Mouse (Mus musculus) lung, embryonic 14.5 days (tissue): ENCODE measurements around the gene Smim12. TPM values are rescaled to one million over a fixed set of nuclear protein-coding genes. Genes with fewer than 3 reads are reported as not detected.

Experiments
- ATAC-seq: fragments of 200-750 bp; cut with Nextera tagmentation; 2 replicates; pipeline ENCODE4 v1.8.0; 2017; ENCODE audit warnings: mild to moderate bottlenecking, moderate TSS enrichment, moderate library complexity; ENCODE audit not compliant: insufficient read depth
- DNase-seq: peaks from one replicate; pipeline ENCODE4 v3.0.0-alpha.2; 2015
- H3K27ac ChIP-seq: fragments of 300-500 bp; sonication (generic); 2 replicates; pipeline ENCODE4 v1.5.1; 2014; ENCODE audit warnings: low read depth, mild to moderate bottlenecking, moderate library complexity
- H3K27me3 ChIP-seq: fragments of 300-500 bp; sonication (generic); 2 replicates; pipeline ENCODE4 v1.6.1; 2014; ENCODE audit warnings: low read length, control low read depth; ENCODE audit not compliant: insufficient read depth
- H3K36me3 ChIP-seq: fragments of 300-500 bp; sonication (generic); 2 replicates; pipeline ENCODE4 v1.6.1; 2014; ENCODE audit warnings: control low read depth; ENCODE audit not compliant: insufficient read depth
- H3K4me1 ChIP-seq: fragments of 300-500 bp; sonication (generic); 2 replicates; pipeline ENCODE4 v1.6.1; 2014; ENCODE audit warnings: antibody characterized with exemption, control low read depth; ENCODE audit not compliant: insufficient read depth
- H3K4me2 ChIP-seq: fragments of 300-500 bp; sonication (generic); 2 replicates; pipeline ENCODE4 v1.6.1; 2014; ENCODE audit warnings: mild to moderate bottlenecking
- H3K4me3 ChIP-seq: fragments of 300-500 bp; sonication (generic); 2 replicates; pipeline ENCODE4 v1.5.1; 2014; ENCODE audit warnings: low read depth, low read length
- H3K9ac ChIP-seq: fragments of 300-500 bp; sonication (generic); 2 replicates; pipeline ENCODE4 v1.6.1; 2014
- H3K9me3 ChIP-seq: fragments of 300-500 bp; sonication (generic); 2 replicates; pipeline ENCODE4 v1.6.1; 2016; ENCODE audit warnings: low read depth, low read length, control low read depth
- CTCF ChIP-seq: IDR thresholded peaks from 2 replicates; pipeline ENCODE4 v1.5.1; 2016; ENCODE audit warnings: antibody characterized with exemption, low read depth
- WGBS: fragments of 180-500 bp; shearing (Covaris S2); extraction: QIAGEN DNeasy Blood & Tissue Kit; methylation state at CpG from one replicate; pipeline ENCODE4 v1.1.7; 2014; 5-methylcytosine and 5-hydroxymethylcytosine counted together
- polyA plus RNA-seq: library from polyadenylated mRNA; unstranded; fragments of >200 nt; fragmentation: Nextera tagmentation; extraction: Ambion mirVana; gene quantifications from 2 replicates; pipeline ENCODE4 v1.2.1, GENCODE M21; 2014

Smim12 gene
- polyA plus RNA-seq, 1 experiment from 2014 or later, result 63.0 TPM

GRCm38 (mm10) chr4:127211318-127211717 is 32.3 kb upstream of the Smim12 start:
- H3K4me2 ChIP-seq, result no peak overlapping the region
- peaks cover 19% of the 10 kb centered on the region for H3K27me3 ChIP-seq
- H3K9ac ChIP-seq, result no peak overlapping the region
- 75% methylated on average over 9 of the region's 9 CpGs for WGBS
- TF ChIP-seq CTCF, result no peak
- H3K9me3 ChIP-seq, result no peaks in the 10 kb centered on the region
- ATAC-seq (no peak), DNase-seq (no peak)
- H3K4me3 ChIP-seq, result no peak overlapping the region
- no peak overlapping the region for H3K27ac ChIP-seq
- no peaks in the 10 kb centered on the region for H3K36me3 ChIP-seq
- no peaks in the 10 kb centered on the region for H3K4me1 ChIP-seq

- Histone ChIP-seq H3K4me2 (no peak overlapping the region), H3K36me3 (no peaks in the 10 kb centered on the region), H3K9ac (no peak overlapping the region), H3K27ac (no peak overlapping the region), H3K9me3 (no peaks in the 10 kb centered on the region), H3K4me3 (no peak overlapping the region), H3K27me3 (peaks cover 32% of the 10 kb centered on the region), H3K4me1 (no peaks in the 10 kb centered on the region)
- ATAC-seq (no peak), DNase-seq (no peak)
- TF ChIP-seq CTCF, result no peak
- WGBS, result 12% methylated on average over 28 of the region's 28 CpGs
Observed at GRCm38 (mm10) chr4:127214510-127214909, 29.1 kb upstream of the Smim12 start.

- ATAC-seq (no peak), DNase-seq (no peak)
- Histone ChIP-seq H3K4me3 (no peak overlapping the region), H3K9me3 (no peaks in the 10 kb centered on the region), H3K36me3 (no peaks in the 10 kb centered on the region), H3K27ac (no peak overlapping the region), H3K4me1 (no peaks in the 10 kb centered on the region), H3K4me2 (no peak overlapping the region), H3K27me3 (peaks cover 32% of the 10 kb centered on the region), H3K9ac (no peak overlapping the region)
- peak; percentile 29; the same call in 1 of the 2 replicates for TF ChIP-seq CTCF
- WGBS, result 40% methylated on average over 11 of the region's 11 CpGs
Observed at GRCm38 (mm10) chr4:127215103-127215502, 28.5 kb upstream of the Smim12 start.

- 34% methylated on average over 6 of the region's 9 CpGs for WGBS
- H3K9ac ChIP-seq, result no peak overlapping the region
Observed at GRCm38 (mm10) chr4:127215799-127216198, 27.8 kb upstream of the Smim12 start.

GRCm38 (mm10) chr4:127216251-127216651 is 27.3 kb upstream of the Smim12 start:
- Histone ChIP-seq H3K9me3 (no peaks in the 10 kb centered on the region), H3K36me3 (no peaks in the 10 kb centered on the region), H3K4me3 (no peak overlapping the region), H3K27me3 (peaks cover 32% of the 10 kb centered on the region), H3K9ac (no peak overlapping the region), H3K27ac (no peak overlapping the region), H3K4me2 (no peak overlapping the region), H3K4me1 (no peaks in the 10 kb centered on the region)
- DNase-seq, result no peak
- WGBS, result 74% methylated on average over 4 of the region's 4 CpGs
- TF ChIP-seq CTCF, result no peak
- ATAC-seq, result no peak

More at GRCm38 (mm10) chr4:127215799-127216198, 27.8 kb upstream of the Smim12 start:
- ATAC-seq, result no peak
- peaks cover 32% of the 10 kb centered on the region for H3K27me3 ChIP-seq
- H3K4me2 ChIP-seq, result no peak overlapping the region
- no peak for DNase-seq
- no peak overlapping the region for H3K4me3 ChIP-seq
- H3K4me1 ChIP-seq, result no peaks in the 10 kb centered on the region
- no peaks in the 10 kb centered on the region for H3K9me3 ChIP-seq
- TF ChIP-seq CTCF, result no peak
- H3K27ac ChIP-seq, result no peak overlapping the region
- H3K36me3 ChIP-seq, result no peaks in the 10 kb centered on the region

GRCm38 (mm10) chr4:127217048-127217447 is 26.5 kb upstream of the Smim12 start:
- ATAC-seq (no peak), DNase-seq (no peak)
- H3K27ac ChIP-seq, result no peak overlapping the region
- H3K9me3 ChIP-seq, result no peaks in the 10 kb centered on the region
- no peak overlapping the region for H3K4me2 ChIP-seq
- no peak for TF ChIP-seq CTCF
- peaks cover 32% of the 10 kb centered on the region for H3K27me3 ChIP-seq
- no peak overlapping the region for H3K4me3 ChIP-seq
- 60% methylated on average over 11 of the region's 11 CpGs for WGBS
- no peaks in the 10 kb centered on the region for H3K4me1 ChIP-seq
- H3K9ac ChIP-seq, result no peak overlapping the region
- H3K36me3 ChIP-seq, result no peaks in the 10 kb centered on the region

- H3K4me3 ChIP-seq, result no peak overlapping the region
- no peak for TF ChIP-seq CTCF
Observed at GRCm38 (mm10) chr4:127223291-127223690, 20.3 kb upstream of the Smim12 start.

GRCm38 (mm10) chr4:127223755-127224154 is 19.8 kb upstream of the Smim12 start:
- no peak for DNase-seq
- no peak overlapping the region for H3K9ac ChIP-seq
- no peaks in the 10 kb centered on the region for H3K4me1 ChIP-seq
- no peaks in the 10 kb centered on the region for H3K36me3 ChIP-seq
- no peak overlapping the region for H3K27ac ChIP-seq
- H3K27me3 ChIP-seq, result peaks cover 38% of the 10 kb centered on the region
- H3K4me2 ChIP-seq, result no peak overlapping the region
- 53% methylated on average over 4 of the region's 4 CpGs for WGBS
- no peaks in the 10 kb centered on the region for H3K9me3 ChIP-seq
- no peak for ATAC-seq
- no peak overlapping the region for H3K4me3 ChIP-seq
- no peak for TF ChIP-seq CTCF

More at GRCm38 (mm10) chr4:127223291-127223690, 20.3 kb upstream of the Smim12 start:
- Histone ChIP-seq H3K27me3 (peaks cover 38% of the 10 kb centered on the region), H3K9ac (no peak overlapping the region), H3K27ac (no peak overlapping the region), H3K4me1 (no peaks in the 10 kb centered on the region), H3K36me3 (no peaks in the 10 kb centered on the region), H3K4me2 (no peak overlapping the region), H3K9me3 (no peaks in the 10 kb centered on the region)
- no peak for ATAC-seq
- no peak for DNase-seq
- 32% methylated on average over 10 of the region's 10 CpGs for WGBS
